Mouse (Mus musculus): ENCODE measurements at regions not wholly inside any gene's neighbourhood (a gene's known extent, or its start where the extent isn't known, plus 50 kb on each side); places are given as distances from the start of the nearest gene placed in this dataset.

DNA sequence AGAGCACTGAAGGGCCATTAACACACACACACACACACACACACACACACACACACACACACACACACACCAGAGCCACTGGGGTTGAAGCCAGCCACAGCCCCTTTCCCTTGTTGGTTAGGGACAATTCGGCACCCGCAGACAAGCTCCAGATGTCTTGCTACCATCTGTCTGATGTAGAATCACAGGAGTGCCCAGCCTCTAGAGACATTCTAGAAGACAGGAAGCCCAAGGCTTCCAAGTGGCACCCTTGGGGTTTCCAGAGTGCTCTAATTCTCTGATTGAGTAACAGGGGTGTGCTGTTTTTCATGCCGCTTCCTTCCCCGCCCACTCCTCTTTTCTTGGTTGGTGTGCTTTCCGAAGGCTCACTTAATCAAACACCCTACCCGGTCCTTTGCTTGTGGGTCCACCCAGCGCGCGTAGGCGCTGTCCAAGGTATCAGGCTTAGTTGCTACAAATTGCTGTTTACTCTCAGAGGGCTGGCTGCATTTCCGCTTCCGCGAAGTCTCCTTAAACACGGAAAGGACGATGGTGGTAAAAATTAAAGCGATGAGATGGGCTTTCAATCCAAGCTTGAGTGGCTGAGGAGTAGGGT, 59.5 kb upstream of the Zbtb18 start:
- Histone ChIP-seq H3K36me3 (no peaks in the 10 kb centered on the region), H3K4me2 (replicated peaks) (no peak overlapping the region), H3K9ac (no peak overlapping the region), H3K4me3 (replicated peaks) (no peak overlapping the region), H3K27ac (replicated peaks) (no peak overlapping the region), H3K9me3 (replicated peaks) (no peaks in the 10 kb centered on the region), H3K27me3 (no peaks in the 10 kb centered on the region), H3K4me1 (no peaks in the 10 kb centered on the region)
- 0 out of 2 replicates have a peak, but pooled peaks have one; percentile 7 for ATAC-seq (ENCODE audit: insufficient number of reproducible peaks, low FRiP score, low TSS enrichment, low read depth)
- 10% methylated on average over 16 of the region's 16 CpGs for WGBS

DNA sequence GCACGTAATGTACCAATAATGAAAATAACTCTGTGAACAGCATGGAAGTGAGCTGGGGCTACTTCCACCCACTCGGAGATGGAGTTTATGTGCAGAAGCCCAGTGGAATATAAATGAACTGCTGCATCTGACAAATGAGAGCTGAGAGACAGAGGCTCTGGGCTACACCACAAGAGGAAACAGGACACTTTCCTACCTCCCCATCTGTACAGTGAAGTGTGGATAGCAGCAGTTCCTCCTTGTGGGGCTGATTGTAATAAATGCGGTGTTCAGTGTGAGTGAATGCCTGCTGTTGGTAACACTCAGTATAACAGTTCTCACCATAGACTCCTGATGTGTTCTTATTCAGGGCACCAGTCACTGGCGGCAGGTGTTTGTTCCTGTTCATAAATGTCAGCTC, 60.0 kb upstream of the Zbtb18 start:
- Histone ChIP-seq H3K4me3 (replicated peaks) (no peak overlapping the region), H3K36me3 (no peaks in the 10 kb centered on the region), H3K27me3 (no peaks in the 10 kb centered on the region), H3K27ac (replicated peaks) (no peak overlapping the region), H3K4me1 (no peaks in the 10 kb centered on the region), H3K9ac (no peak overlapping the region), H3K4me2 (replicated peaks) (no peak overlapping the region), H3K9me3 (replicated peaks) (no peaks in the 10 kb centered on the region)
- 84% methylated on average over 4 of the region's 4 CpGs for WGBS
- no peak for ATAC-seq (ENCODE audit: insufficient number of reproducible peaks, low FRiP score, low TSS enrichment, low read depth)

DNA sequence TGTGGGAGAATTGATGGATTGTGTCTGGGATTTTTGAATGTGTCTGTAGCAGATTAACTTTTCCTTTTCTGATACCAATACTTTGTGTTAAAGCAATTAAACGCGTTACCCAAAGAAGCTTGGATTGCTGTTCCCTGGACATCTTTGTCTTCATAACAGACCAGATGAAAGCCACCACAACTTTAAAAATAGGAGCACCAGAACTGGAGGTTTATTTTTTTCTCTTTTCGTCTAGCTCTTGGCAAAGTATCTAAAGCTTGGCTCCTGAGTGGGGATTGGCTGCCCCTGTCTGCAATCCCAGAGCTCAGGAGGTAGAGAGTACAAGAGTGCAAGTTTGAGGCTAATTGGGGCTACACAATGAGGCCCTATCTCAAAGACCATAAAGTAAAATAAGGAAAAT, 64.0 kb upstream of the Zbtb18 start:
- Histone ChIP-seq H3K4me1 (no peaks in the 10 kb centered on the region), H3K9ac (no peak overlapping the region), H3K4me2 (replicated peaks) (no peak overlapping the region), H3K4me3 (replicated peaks) (no peak overlapping the region), H3K27me3 (no peaks in the 10 kb centered on the region), H3K9me3 (replicated peaks) (no peaks in the 10 kb centered on the region), H3K36me3 (no peaks in the 10 kb centered on the region), H3K27ac (replicated peaks) (no peak overlapping the region)
- ATAC-seq (ENCODE audit: insufficient number of reproducible peaks, low FRiP score, low TSS enrichment, low read depth) = no peak
- WGBS = 76% methylated on average over 3 of the region's 3 CpGs

DNA sequence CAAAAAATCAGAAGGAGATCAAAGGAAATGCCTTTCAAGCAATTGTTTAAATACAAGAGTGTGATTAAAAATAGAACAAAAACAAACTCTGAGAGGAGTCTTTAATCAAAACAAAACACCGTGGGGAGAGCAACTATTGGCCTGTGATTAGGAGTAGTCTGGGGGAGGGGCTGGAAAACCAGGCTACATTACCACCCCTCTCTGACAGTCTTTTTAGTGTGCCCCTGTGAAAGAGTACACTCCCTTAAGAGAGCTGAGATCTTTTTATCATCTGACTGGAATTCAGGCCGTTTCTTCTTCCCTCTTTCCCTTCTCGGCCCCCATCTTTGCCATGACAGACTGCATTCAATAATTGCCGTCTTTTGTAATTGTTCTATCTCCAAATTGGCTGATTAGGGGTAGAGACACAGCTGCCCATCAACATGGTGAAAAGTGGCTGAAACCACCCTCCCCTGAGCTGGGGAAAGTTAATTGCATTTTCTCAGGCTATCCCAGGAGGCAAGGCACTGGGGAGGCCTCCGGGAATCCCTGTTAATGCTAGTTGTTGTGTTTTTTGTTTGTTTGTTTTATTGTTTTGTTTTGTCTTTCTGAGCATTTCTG, 68.8 kb upstream of the Zbtb18 start:
- H3K4me3 ChIP-seq (replicated peaks) = no peak overlapping the region
- no peak for ATAC-seq (ENCODE audit: insufficient number of reproducible peaks, low FRiP score, low TSS enrichment, low read depth)
- H3K9me3 ChIP-seq (replicated peaks) = no peaks in the 10 kb centered on the region
- no peak overlapping the region for H3K27ac ChIP-seq (replicated peaks)
- no peaks in the 10 kb centered on the region for H3K27me3 ChIP-seq
- 14% methylated on average over 5 of the region's 5 CpGs for WGBS
- H3K9ac ChIP-seq = no peak overlapping the region
- H3K36me3 ChIP-seq = no peaks in the 10 kb centered on the region
- H3K4me2 ChIP-seq (replicated peaks) = no peak overlapping the region
- H3K4me1 ChIP-seq = no peaks in the 10 kb centered on the region

DNA sequence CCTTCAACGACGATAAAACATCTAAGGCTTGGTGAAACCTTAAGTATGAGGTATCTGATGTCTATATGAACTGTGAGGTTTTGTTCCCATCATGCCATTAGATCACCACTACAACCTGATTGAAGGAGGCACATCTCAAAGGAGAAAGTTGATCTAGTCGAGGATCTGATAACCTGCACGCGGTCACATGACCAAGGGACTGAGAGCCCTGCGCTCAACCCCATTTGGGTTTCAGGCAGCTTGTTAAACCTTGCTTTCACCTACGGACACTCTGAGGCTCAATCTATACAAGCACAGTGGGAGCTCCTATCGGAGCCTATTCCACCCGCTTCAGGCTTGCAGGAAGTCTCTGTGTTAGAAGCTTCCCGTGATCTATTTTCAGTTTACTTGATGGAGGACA, 70.1 kb upstream of the Zbtb18 start:
- 60% methylated on average over 10 of the region's 10 CpGs for WGBS
- Histone ChIP-seq H3K27ac (replicated peaks) (no peak overlapping the region), H3K27me3 (no peaks in the 10 kb centered on the region), H3K36me3 (no peaks in the 10 kb centered on the region), H3K4me2 (replicated peaks) (no peak overlapping the region), H3K9me3 (replicated peaks) (no peaks in the 10 kb centered on the region), H3K4me3 (replicated peaks) (no peak overlapping the region), H3K4me1 (no peaks in the 10 kb centered on the region), H3K9ac (no peak overlapping the region)
- ATAC-seq (ENCODE audit: insufficient number of reproducible peaks, low FRiP score, low TSS enrichment, low read depth) = no peak

DNA sequence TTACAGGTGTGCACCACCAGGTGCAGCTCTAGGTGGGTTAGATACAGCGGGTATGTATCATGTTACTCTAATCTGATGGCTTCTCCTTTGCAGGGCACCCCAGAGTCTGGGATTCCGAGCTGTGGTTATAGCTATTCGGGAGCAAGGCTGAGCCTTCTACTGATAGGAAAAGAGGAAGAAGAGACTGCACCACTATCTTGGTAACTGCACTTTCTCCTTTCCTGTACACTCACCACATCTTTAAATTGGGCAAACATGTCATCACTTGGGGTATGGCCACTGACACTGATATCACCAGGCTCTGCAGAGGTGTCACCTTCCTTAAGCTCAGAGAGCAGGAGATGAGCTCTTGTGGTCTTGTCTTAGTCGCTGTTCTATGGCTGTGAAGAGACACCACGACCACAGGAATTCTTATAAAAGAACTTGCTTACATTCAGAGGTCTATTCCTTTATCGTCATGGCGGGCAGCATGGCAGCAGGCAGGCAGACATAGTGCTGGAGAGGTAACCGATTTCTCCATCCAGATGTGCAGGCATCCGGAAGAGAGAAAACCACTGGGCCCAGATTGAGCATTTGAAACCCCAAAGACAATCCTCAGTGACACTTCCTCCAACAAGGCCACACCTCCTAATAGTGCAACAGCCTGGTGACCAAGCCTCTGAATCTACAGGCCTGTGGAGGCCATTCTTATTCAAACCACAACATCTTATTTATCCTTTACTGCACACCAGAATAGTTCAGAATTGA, 74.1 kb upstream of the Zbtb18 start:
- 84% methylated on average over 9 of the region's 9 CpGs for WGBS
- no peaks in the 10 kb centered on the region for H3K36me3 ChIP-seq
- ATAC-seq (ENCODE audit: insufficient number of reproducible peaks, low FRiP score, low TSS enrichment, low read depth) = no peak
- H3K9ac ChIP-seq = no peak overlapping the region
- no peaks in the 10 kb centered on the region for H3K4me1 ChIP-seq
- no peak overlapping the region for H3K4me3 ChIP-seq (replicated peaks)
- H3K9me3 ChIP-seq (replicated peaks) = no peaks in the 10 kb centered on the region
- H3K27me3 ChIP-seq = no peaks in the 10 kb centered on the region
- no peak overlapping the region for H3K4me2 ChIP-seq (replicated peaks)
- H3K27ac ChIP-seq (replicated peaks) = no peak overlapping the region

DNA sequence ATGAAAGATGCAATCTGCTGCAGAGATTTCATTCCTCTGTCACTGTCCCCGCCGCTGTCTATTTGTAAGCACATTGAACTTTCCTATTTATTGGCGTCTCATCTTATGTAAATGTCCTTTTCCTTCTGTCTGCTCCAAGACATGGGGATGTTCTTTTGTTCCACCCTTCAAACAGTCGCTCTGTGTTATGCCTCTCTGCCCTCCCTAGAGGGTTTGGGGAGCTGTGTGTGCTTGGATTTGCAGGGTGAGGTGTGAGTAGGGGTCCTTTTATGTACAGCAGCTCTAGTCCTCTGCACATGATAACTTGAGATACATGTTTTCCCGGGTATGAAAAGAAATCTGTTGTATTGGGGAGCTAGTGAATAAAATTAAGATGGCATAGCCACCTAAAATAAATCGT, 75.2 kb upstream of the Zbtb18 start:
- Histone ChIP-seq H3K27ac (replicated peaks) (no peak overlapping the region), H3K27me3 (no peaks in the 10 kb centered on the region), H3K4me1 (no peaks in the 10 kb centered on the region), H3K9me3 (replicated peaks) (no peaks in the 10 kb centered on the region), H3K36me3 (no peaks in the 10 kb centered on the region), H3K4me3 (replicated peaks) (no peak overlapping the region), H3K4me2 (replicated peaks) (no peak overlapping the region), H3K9ac (no peak overlapping the region)
- no peak for ATAC-seq (ENCODE audit: insufficient number of reproducible peaks, low FRiP score, low TSS enrichment, low read depth)
- 56% methylated on average over 6 of the region's 6 CpGs for WGBS

DNA sequence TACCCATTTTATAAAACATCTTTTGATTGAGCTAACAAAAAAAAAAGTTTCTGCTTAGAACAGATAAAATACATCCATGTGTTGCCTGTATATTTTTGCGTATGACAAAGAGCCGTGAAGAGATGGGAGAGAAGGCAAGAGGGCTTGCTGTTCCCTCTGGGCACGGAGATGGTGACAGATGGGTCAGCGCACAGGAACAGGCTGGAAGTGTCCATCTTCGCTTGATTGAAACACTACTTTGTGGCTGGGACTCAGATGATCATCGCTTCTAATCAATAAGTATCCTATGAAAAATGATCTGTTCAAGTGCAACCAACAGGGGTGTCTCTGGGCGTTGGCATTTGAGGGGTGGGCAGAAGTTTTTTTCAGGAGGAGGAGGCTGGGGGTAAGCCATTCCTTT, 75.7 kb upstream of the Zbtb18 start:
- H3K36me3 ChIP-seq = no peaks in the 10 kb centered on the region
- H3K27ac ChIP-seq (replicated peaks) = no peak overlapping the region
- no peak overlapping the region for H3K4me2 ChIP-seq (replicated peaks)
- H3K4me3 ChIP-seq (replicated peaks) = no peak overlapping the region
- H3K27me3 ChIP-seq = no peaks in the 10 kb centered on the region
- 43% methylated on average over 7 of the region's 7 CpGs for WGBS
- H3K9me3 ChIP-seq (replicated peaks) = no peaks in the 10 kb centered on the region
- H3K9ac ChIP-seq = no peak overlapping the region
- no peaks in the 10 kb centered on the region for H3K4me1 ChIP-seq
- no peak for ATAC-seq (ENCODE audit: insufficient number of reproducible peaks, low FRiP score, low TSS enrichment, low read depth)

DNA sequence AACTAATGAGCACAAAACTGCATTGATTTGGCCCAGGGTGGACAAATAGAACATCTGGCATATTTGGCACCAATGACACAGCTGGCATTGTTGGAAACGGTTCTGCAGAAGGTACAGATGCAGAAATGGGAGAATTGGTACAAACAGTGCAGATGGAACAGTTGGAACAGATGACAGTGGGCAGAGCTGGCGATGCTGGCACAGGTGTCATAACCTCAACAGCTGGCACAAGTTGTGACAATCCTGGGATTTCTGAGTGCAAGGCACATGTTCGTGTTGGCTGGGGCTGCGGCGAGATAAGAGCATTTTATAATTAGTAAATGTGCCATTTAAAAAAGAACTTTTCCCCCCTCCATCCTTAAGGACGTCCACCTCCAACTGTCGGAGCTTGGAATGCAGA, 77.8 kb upstream of the Zbtb18 start:
- no peak for ATAC-seq (ENCODE audit: insufficient number of reproducible peaks, low FRiP score, low TSS enrichment, low read depth)
- H3K9me3 ChIP-seq (replicated peaks) = no peaks in the 10 kb centered on the region
- H3K27me3 ChIP-seq = no peaks in the 10 kb centered on the region
- H3K4me1 ChIP-seq = no peaks in the 10 kb centered on the region
- H3K27ac ChIP-seq (replicated peaks) = no peak overlapping the region
- H3K4me3 ChIP-seq (replicated peaks) = no peak overlapping the region
- WGBS = 72% methylated on average over 7 of the region's 7 CpGs
- H3K36me3 ChIP-seq = no peaks in the 10 kb centered on the region
- no peak overlapping the region for H3K9ac ChIP-seq
- no peak overlapping the region for H3K4me2 ChIP-seq (replicated peaks)

DNA sequence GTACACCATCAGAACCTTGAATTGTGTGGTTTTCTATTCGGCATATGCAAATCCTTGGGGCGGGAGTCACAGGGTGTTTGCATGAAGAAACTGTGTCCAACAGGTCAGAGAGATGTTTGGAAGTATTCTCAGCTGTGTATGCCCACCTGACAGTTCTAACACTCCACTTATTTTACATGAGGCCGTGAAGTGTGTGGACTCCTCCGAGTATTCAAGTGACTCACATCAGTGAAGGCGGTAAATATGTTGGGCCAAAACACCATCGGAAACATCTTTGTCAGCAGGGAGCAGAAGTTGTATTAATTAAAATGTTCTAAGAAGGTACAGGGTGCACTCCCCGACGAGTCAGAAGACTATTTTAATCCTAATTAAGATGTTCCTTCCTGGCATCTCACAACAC, 79.8 kb upstream of the Zbtb18 start:
- no peaks in the 10 kb centered on the region for H3K9me3 ChIP-seq (replicated peaks)
- H3K36me3 ChIP-seq = no peaks in the 10 kb centered on the region
- no peaks in the 10 kb centered on the region for H3K4me1 ChIP-seq
- no peak overlapping the region for H3K9ac ChIP-seq
- WGBS = 88% methylated on average over 8 of the region's 8 CpGs
- H3K27ac ChIP-seq (replicated peaks) = no peak overlapping the region
- no peak for ATAC-seq (ENCODE audit: insufficient number of reproducible peaks, low FRiP score, low TSS enrichment, low read depth)
- H3K4me3 ChIP-seq (replicated peaks) = no peak overlapping the region
- no peaks in the 10 kb centered on the region for H3K27me3 ChIP-seq
- no peak overlapping the region for H3K4me2 ChIP-seq (replicated peaks)

DNA sequence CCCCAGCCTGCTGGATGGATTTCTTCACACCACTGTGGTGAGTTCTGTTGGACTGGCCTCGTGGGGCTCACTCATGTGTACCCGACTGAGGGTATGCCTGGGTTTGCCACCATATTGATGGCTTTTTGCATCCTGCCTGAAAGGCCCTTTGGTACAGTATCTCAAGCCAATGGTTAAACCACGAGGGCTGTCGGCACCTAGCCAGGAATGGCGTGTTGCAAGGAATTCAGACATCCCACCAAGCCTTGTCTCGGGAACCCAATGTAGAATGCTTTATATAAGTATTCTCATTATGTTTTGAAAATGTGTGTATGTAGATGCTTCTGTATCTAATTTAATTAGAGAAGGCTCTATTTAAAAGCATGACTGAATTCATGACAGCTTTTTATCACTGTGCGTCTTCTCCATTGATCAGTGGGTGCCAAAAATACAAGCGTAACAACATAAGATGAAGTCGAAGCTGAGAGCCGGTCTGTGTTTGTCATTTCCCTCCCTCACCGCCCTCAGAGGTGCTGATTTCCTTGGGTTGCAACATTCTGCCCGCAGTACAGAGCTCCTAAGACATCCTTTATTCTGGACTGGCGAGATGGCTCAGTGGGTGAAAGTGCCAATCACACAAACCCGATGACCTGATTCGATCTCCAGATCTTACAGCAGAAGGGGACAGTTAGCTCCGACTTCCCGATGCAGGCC, 90.5 kb upstream of the Akt3 start:
- H3K4me3 ChIP-seq (replicated peaks) = no peak overlapping the region
- H3K9me3 ChIP-seq (replicated peaks) = no peaks in the 10 kb centered on the region
- H3K27me3 ChIP-seq = no peaks in the 10 kb centered on the region
- ATAC-seq (ENCODE audit: insufficient number of reproducible peaks, low FRiP score, low TSS enrichment, low read depth) = no peak
- no peak overlapping the region for H3K27ac ChIP-seq (replicated peaks)
- H3K36me3 ChIP-seq = no peaks in the 10 kb centered on the region
- H3K4me2 ChIP-seq (replicated peaks) = no peak overlapping the region
- no peak overlapping the region for H3K9ac ChIP-seq
- 86% methylated on average over 17 of the region's 17 CpGs for WGBS
- no peaks in the 10 kb centered on the region for H3K4me1 ChIP-seq

Data from embryonic facial prominence, embryonic 15.5 days (tissue).